Comparison of ENCODE assay signal across 11 mouse cellular contexts in genomic region chr2:44112990-44113798, GRCm38 (mm10).
DNase-seq lines count a peak whose midpoint lies in the region; ATAC-seq and TF ChIP-seq lines count a peak whose summit lies in the region.
"Had no signal": no experiment of that assay in that cellular context is flagged by ENCODE, and none has a peak within 500 bp of the region (broad histone marks: within the 10 kb centered on the region; RNA-seq: fewer than 3 reads in every experiment).

No protein-coding gene starts in this region.

- H3K36me3 ChIP-seq in lung, embryonic 14.5 days (ENCODE audit: insufficient read depth) = no peaks in the 10 kb centered on the region
- H3K36me3 ChIP-seq in heart, embryonic 16.5 days (ENCODE audit: control insufficient read depth, insufficient read depth) = no peaks in the 10 kb centered on the region
- no peaks in the 10 kb centered on the region for H3K36me3 ChIP-seq in stomach, embryonic 15.5 days
- H3K36me3 ChIP-seq: midbrain, embryonic 13.5 days had no signal

- DNase-seq in cerebellum, postnatal 10 days = peak; percentile 13 to 33
- DNase-seq in cerebellum, adult 8-10 months = no peak
- DNase-seq in lung, embryonic 14.5 days = no peak
- DNase-seq in lung, adult 18-20 months = no peak
- DNase-seq in MN1 (ENCODE audit: low spot score) = no peak
- DNase-seq in Muller cell, postnatal 12 days (ENCODE audit: inconsistent ontology term) = no peak
- DNase-seq: kidney, adult 18-20 months; left cerebral cortex, postnatal 4 days had no signal

- no peak for TF ChIP-seq CTCF in lung, embryonic 14.5 days (IDR thresholded peaks at IDR 0.05; ENCODE audit: low read depth)

- 64% methylated on average over 9 of the region's 9 CpGs for WGBS in lung, embryonic 14.5 days
- 71% methylated on average over 9 of the region's 9 CpGs for WGBS in heart, embryonic 16.5 days
- 59% methylated on average over 9 of the region's 9 CpGs for WGBS in stomach, embryonic 15.5 days

- no peaks in the 10 kb centered on the region for H3K9me3 ChIP-seq in lung, embryonic 14.5 days (ENCODE audit: low read depth, low read length)
- H3K9me3 ChIP-seq in heart, embryonic 16.5 days (replicated peaks; ENCODE audit: control insufficient read depth, low read length) = no peaks in the 10 kb centered on the region
- no peaks in the 10 kb centered on the region for H3K9me3 ChIP-seq in stomach, embryonic 15.5 days
- H3K9me3 ChIP-seq: midbrain, embryonic 13.5 days had no signal

- 0 out of 2 replicates have a peak, but pooled peaks cover 8% of the 10 kb centered on the region for H3K4me1 ChIP-seq in lung, embryonic 14.5 days (ENCODE audit: insufficient read depth)
- H3K4me1 ChIP-seq in heart, embryonic 16.5 days (ENCODE audit: control insufficient read depth, insufficient read depth, low read length) = no peaks in the 10 kb centered on the region
- peaks cover 4% of the 10 kb centered on the region; the same call in 1 of the 2 replicates for H3K4me1 ChIP-seq in stomach, embryonic 15.5 days
- H3K4me1 ChIP-seq: midbrain, embryonic 13.5 days had no signal

- H3K9ac ChIP-seq in lung, embryonic 14.5 days = no peak overlapping the region
- H3K9ac ChIP-seq in heart, embryonic 16.5 days (ENCODE audit: low read length) = no peak overlapping the region
- H3K9ac ChIP-seq in stomach, embryonic 15.5 days = no peak overlapping the region
- H3K9ac ChIP-seq: midbrain, embryonic 13.5 days had no signal

- H3K27me3 ChIP-seq in lung, embryonic 14.5 days (ENCODE audit: insufficient read depth, low read length) = no peaks in the 10 kb centered on the region
- H3K27me3 ChIP-seq in heart, embryonic 16.5 days (ENCODE audit: control insufficient read depth, insufficient read depth, low read length) = no peaks in the 10 kb centered on the region
- no peaks in the 10 kb centered on the region for H3K27me3 ChIP-seq in stomach, embryonic 15.5 days (replicated peaks)
- H3K27me3 ChIP-seq: midbrain, embryonic 13.5 days had no signal

- no peak overlapping the region for H3K4me2 ChIP-seq in lung, embryonic 14.5 days
- no peak overlapping the region for H3K4me2 ChIP-seq in heart, embryonic 16.5 days (ENCODE audit: low read depth, low read length)
- H3K4me2 ChIP-seq in stomach, embryonic 15.5 days = no peak overlapping the region
- H3K4me2 ChIP-seq: midbrain, embryonic 13.5 days had no signal

- peak overlapping the region; percentile 68 for H3K27ac ChIP-seq in lung, embryonic 14.5 days (ENCODE audit: low read depth)
- peak overlapping the region; percentile 12; the same call in 1 of the 2 replicates for H3K27ac ChIP-seq in heart, embryonic 16.5 days (ENCODE audit: low read length)
- H3K27ac ChIP-seq in stomach, embryonic 15.5 days = peak overlapping the region; percentile 89
- H3K27ac ChIP-seq: midbrain, embryonic 13.5 days had no signal

- no peak overlapping the region for H3K4me3 ChIP-seq in lung, embryonic 14.5 days (ENCODE audit: low read depth, low read length)
- H3K4me3 ChIP-seq in heart, embryonic 16.5 days (ENCODE audit: low read length) = no peak overlapping the region
- H3K4me3 ChIP-seq in stomach, embryonic 15.5 days (replicated peaks) = no peak overlapping the region
- H3K4me3 ChIP-seq: midbrain, embryonic 13.5 days had no signal

- no peak for ATAC-seq in lung, embryonic 14.5 days (ENCODE audit: insufficient read depth)
- ATAC-seq in heart, embryonic 16.5 days (replicated peaks; ENCODE audit: extremely low read depth, insufficient read depth, low FRiP score) = no peak
- ATAC-seq in stomach, embryonic 15.5 days (ENCODE audit: insufficient read depth, low FRiP score, low read depth) = no peak; the same call in 1 of the 2 replicates
- ATAC-seq: midbrain, embryonic 13.5 days had no signal

Comparison
In these comparisons a context has a peak if more than half of its experiments do, and no peak if none do; other contexts are left out.
1. DNase-seq: peak in cerebellum, postnatal 10 days (2 of 2); none in cerebellum, adult 8-10 months (single experiment), lung, embryonic 14.5 days (single experiment), lung, adult 18-20 months (0 of 2), MN1 (single experiment) and Muller cell, postnatal 12 days (single experiment).
2. H3K27ac ChIP-seq: peak in every context shown above with its lines; median percentile 89 in stomach, embryonic 15.5 days; 68 in lung, embryonic 14.5 days; 12 in heart, embryonic 16.5 days.